Mouse (Mus musculus): ENCODE results near the gene Lactb. TPM values are rescaled to one million over a fixed set of nuclear protein-coding genes. Genes with fewer than 3 reads are reported as not detected.

Gene Lactb
- 9.6 and 9.7 TPM in 2 replicates for polyA plus RNA-seq (2015; fragmentation: Nextera tagmentation; extraction: Ambion mirVana)

- H3K27me3 ChIP-seq = no peaks in the 10 kb centered on the region
- peaks cover 9% of the 10 kb centered on the region for H3K4me1 ChIP-seq
- peak within 1 kb of the TSS; percentile 63 for H3K9ac ChIP-seq (replicated peaks)
- peak within 1 kb of the TSS; percentile 63 for H3K4me3 ChIP-seq
- peak within 1 kb of the TSS; percentile 66 for H3K4me2 ChIP-seq (replicated peaks)
- peak within 1 kb of the TSS; percentile 83 for H3K27ac ChIP-seq (replicated peaks)
- under 1% methylated on average over 32 of the region's 32 CpGs for WGBS
- ATAC-seq (replicated peaks) = peak; percentile 99
- H3K36me3 ChIP-seq = peaks cover 7% of the 10 kb centered on the region
- no peaks in the 10 kb centered on the region for H3K9me3 ChIP-seq
Measured at GRCm38 (mm10) chr9:66975239-66975645, at the start of gene Lactb. Gene Lactb (minus strand): TSS chr9:66975484.

GRCm38 (mm10) chr9:67023371-67023770 lies 48.1 kb upstream of the Lactb start:
- no peak for ATAC-seq (replicated peaks)
- WGBS = 97% methylated on average over 9 of the region's 9 CpGs
- no peak overlapping the region for H3K4me3 ChIP-seq
- no peaks in the 10 kb centered on the region for H3K4me1 ChIP-seq
- no peaks in the 10 kb centered on the region for H3K27me3 ChIP-seq
- H3K36me3 ChIP-seq = peaks cover 7% of the 10 kb centered on the region; the same call in 1 of the 2 replicates
- H3K9ac ChIP-seq (replicated peaks) = no peak overlapping the region
- no peak overlapping the region for H3K27ac ChIP-seq (replicated peaks)
- H3K4me2 ChIP-seq (replicated peaks) = no peak overlapping the region
- H3K9me3 ChIP-seq = no peaks in the 10 kb centered on the region

- Histone ChIP-seq H3K27ac (replicated peaks) (no peak overlapping the region), H3K36me3 (no peaks in the 10 kb centered on the region), H3K4me3 (no peak overlapping the region), H3K9ac (replicated peaks) (no peak overlapping the region), H3K27me3 (no peaks in the 10 kb centered on the region), H3K4me2 (replicated peaks) (no peak overlapping the region), H3K4me1 (no peaks in the 10 kb centered on the region), H3K9me3 (no peaks in the 10 kb centered on the region)
- no peak for ATAC-seq (replicated peaks)
- WGBS = 58% methylated on average over 2 of the region's 2 CpGs
Measured at GRCm38 (mm10) chr9:67020063-67020462, 44.8 kb upstream of the Lactb start.

- Histone ChIP-seq H3K27ac (replicated peaks) (no peak overlapping the region), H3K9me3 (no peaks in the 10 kb centered on the region), H3K4me2 (replicated peaks) (no peak overlapping the region), H3K27me3 (no peaks in the 10 kb centered on the region), H3K36me3 (no peaks in the 10 kb centered on the region), H3K4me3 (no peak overlapping the region), H3K9ac (replicated peaks) (no peak overlapping the region), H3K4me1 (no peaks in the 10 kb centered on the region)
- WGBS = 85% methylated on average over 2 of the region's 2 CpGs
- ATAC-seq (replicated peaks) = no peak
Measured at GRCm38 (mm10) chr9:67013501-67013900, 38.2 kb upstream of the Lactb start.

- H3K36me3 ChIP-seq = no peaks in the 10 kb centered on the region
- H3K9me3 ChIP-seq = no peaks in the 10 kb centered on the region
- H3K9ac ChIP-seq (replicated peaks) = no peak overlapping the region
- no peak overlapping the region for H3K4me2 ChIP-seq (replicated peaks)
- H3K4me1 ChIP-seq = no peaks in the 10 kb centered on the region
- ATAC-seq (replicated peaks) = no peak
- no peak overlapping the region for H3K27ac ChIP-seq (replicated peaks)
- no peaks in the 10 kb centered on the region for H3K27me3 ChIP-seq
- WGBS = 66% methylated on average over 3 of the region's 3 CpGs
- H3K4me3 ChIP-seq = no peak overlapping the region
Measured at GRCm38 (mm10) chr9:67012470-67012869, 37.2 kb upstream of the Lactb start.

GRCm38 (mm10) chr9:67011483-67011882 lies 36.2 kb upstream of the Lactb start:
- ATAC-seq (replicated peaks) = no peak
- H3K36me3 ChIP-seq = no peaks in the 10 kb centered on the region
- no peaks in the 10 kb centered on the region for H3K27me3 ChIP-seq
- no peaks in the 10 kb centered on the region for H3K9me3 ChIP-seq
- no peak overlapping the region for H3K9ac ChIP-seq (replicated peaks)
- H3K27ac ChIP-seq (replicated peaks) = no peak overlapping the region
- no peaks in the 10 kb centered on the region for H3K4me1 ChIP-seq
- 86% methylated on average over 9 of the region's 9 CpGs for WGBS
- no peak overlapping the region for H3K4me2 ChIP-seq (replicated peaks)
- no peak overlapping the region for H3K4me3 ChIP-seq

- Histone ChIP-seq H3K4me2 (replicated peaks) (no peak overlapping the region), H3K9me3 (no peaks in the 10 kb centered on the region), H3K4me1 (no peaks in the 10 kb centered on the region), H3K9ac (replicated peaks) (no peak overlapping the region), H3K4me3 (no peak overlapping the region), H3K27ac (replicated peaks) (no peak overlapping the region), H3K27me3 (no peaks in the 10 kb centered on the region), H3K36me3 (no peaks in the 10 kb centered on the region)
- 61% methylated on average over 11 of the region's 11 CpGs for WGBS
- ATAC-seq (replicated peaks) = no peak
Measured at GRCm38 (mm10) chr9:67008781-67009180, 33.5 kb upstream of the Lactb start.

GRCm38 (mm10) chr9:67006376-67006775 lies 31.1 kb upstream of the Lactb start:
- ATAC-seq (replicated peaks) = no peak
- Histone ChIP-seq H3K9ac (replicated peaks) (no peak overlapping the region), H3K36me3 (no peaks in the 10 kb centered on the region), H3K27ac (replicated peaks) (no peak overlapping the region), H3K4me3 (no peak overlapping the region), H3K4me1 (no peaks in the 10 kb centered on the region), H3K9me3 (no peaks in the 10 kb centered on the region), H3K4me2 (replicated peaks) (no peak overlapping the region), H3K27me3 (no peaks in the 10 kb centered on the region)
- WGBS = 82% methylated on average over 4 of the region's 4 CpGs

- no peak for ATAC-seq (replicated peaks)
- H3K4me3 ChIP-seq = no peak overlapping the region
- no peak overlapping the region for H3K4me2 ChIP-seq (replicated peaks)
- no peaks in the 10 kb centered on the region for H3K9me3 ChIP-seq
- no peaks in the 10 kb centered on the region for H3K4me1 ChIP-seq
- H3K27ac ChIP-seq (replicated peaks) = no peak overlapping the region
- no peaks in the 10 kb centered on the region for H3K27me3 ChIP-seq
- H3K9ac ChIP-seq (replicated peaks) = no peak overlapping the region
- WGBS = 73% methylated on average over 11 of the region's 11 CpGs
- no peaks in the 10 kb centered on the region for H3K36me3 ChIP-seq
Measured at GRCm38 (mm10) chr9:67005161-67005742, 30.0 kb upstream of the Lactb start.

GRCm38 (mm10) chr9:67003656-67004055 lies 28.4 kb upstream of the Lactb start:
- 53% methylated on average over 4 of the region's 4 CpGs for WGBS
- Histone ChIP-seq H3K4me3 (no peak overlapping the region), H3K9ac (replicated peaks) (no peak overlapping the region), H3K27ac (replicated peaks) (no peak overlapping the region), H3K27me3 (no peaks in the 10 kb centered on the region), H3K9me3 (no peaks in the 10 kb centered on the region), H3K36me3 (no peaks in the 10 kb centered on the region), H3K4me1 (no peaks in the 10 kb centered on the region), H3K4me2 (replicated peaks) (no peak overlapping the region)
- ATAC-seq (replicated peaks) = no peak

GRCm38 (mm10) chr9:67003156-67003555 lies 27.9 kb upstream of the Lactb start:
- 29% methylated on average over 4 of the region's 4 CpGs for WGBS
- H3K4me1 ChIP-seq = no peaks in the 10 kb centered on the region
- ATAC-seq (replicated peaks) = no peak
- H3K9me3 ChIP-seq = no peaks in the 10 kb centered on the region
- no peaks in the 10 kb centered on the region for H3K36me3 ChIP-seq
- H3K4me2 ChIP-seq (replicated peaks) = no peak overlapping the region
- no peak overlapping the region for H3K4me3 ChIP-seq
- H3K27me3 ChIP-seq = no peaks in the 10 kb centered on the region
- H3K9ac ChIP-seq (replicated peaks) = no peak overlapping the region
- no peak overlapping the region for H3K27ac ChIP-seq (replicated peaks)

- H3K9ac ChIP-seq (replicated peaks) = no peak overlapping the region
- H3K27ac ChIP-seq (replicated peaks) = no peak overlapping the region
- no peaks in the 10 kb centered on the region for H3K36me3 ChIP-seq
- WGBS = 74% methylated on average over 4 of the region's 4 CpGs
- no peaks in the 10 kb centered on the region for H3K4me1 ChIP-seq
- H3K4me2 ChIP-seq (replicated peaks) = no peak overlapping the region
- H3K9me3 ChIP-seq = no peaks in the 10 kb centered on the region
- no peak overlapping the region for H3K4me3 ChIP-seq
- no peaks in the 10 kb centered on the region for H3K27me3 ChIP-seq
- no peak for ATAC-seq (replicated peaks)
Measured at GRCm38 (mm10) chr9:67001506-67001905, 26.2 kb upstream of the Lactb start.

- no peaks in the 10 kb centered on the region for H3K4me1 ChIP-seq
Measured at GRCm38 (mm10) chr9:67001050-67001449, 25.8 kb upstream of the Lactb start.

More at GRCm38 (mm10) chr9:67001050-67001449, 25.8 kb upstream of the Lactb start:
- no peak overlapping the region for H3K4me2 ChIP-seq (replicated peaks)
- 7% methylated on average over 6 of the region's 6 CpGs for WGBS
- H3K27ac ChIP-seq (replicated peaks) = no peak overlapping the region
- H3K36me3 ChIP-seq = no peaks in the 10 kb centered on the region
- no peaks in the 10 kb centered on the region for H3K27me3 ChIP-seq
- H3K9me3 ChIP-seq = no peaks in the 10 kb centered on the region
- H3K4me3 ChIP-seq = no peak overlapping the region
- no peak overlapping the region for H3K9ac ChIP-seq (replicated peaks)
- no peak for ATAC-seq (replicated peaks)
